Mouse (Mus musculus) lung, embryonic 14.5 days (tissue): ENCODE measurements at regions not wholly inside any gene's neighbourhood (a gene's known extent, or its start where the extent isn't known, plus 50 kb on each side); places are given as distances from the start of the nearest gene placed in this dataset.
A peak's percentile ranks its signal among the peaks of the same experiment; 100 is the strongest.

Source experiments
- ATAC-seq: fragments of 200-750 bp; cut with Nextera tagmentation; 2 replicates; pipeline ENCODE4 v1.8.0; 2017; ENCODE audit warnings: mild to moderate bottlenecking, moderate TSS enrichment, moderate library complexity; ENCODE audit not compliant: insufficient read depth
- DNase-seq: peaks from one replicate; pipeline ENCODE4 v3.0.0-alpha.2; 2015
- H3K27ac ChIP-seq: fragments of 300-500 bp; sonication (generic); 2 replicates; pipeline ENCODE4 v1.5.1; 2014; ENCODE audit warnings: low read depth, mild to moderate bottlenecking, moderate library complexity
- H3K27me3 ChIP-seq: fragments of 300-500 bp; sonication (generic); 2 replicates; pipeline ENCODE4 v1.6.1; 2014; ENCODE audit warnings: low read length, control low read depth; ENCODE audit not compliant: insufficient read depth
- H3K36me3 ChIP-seq: fragments of 300-500 bp; sonication (generic); 2 replicates; pipeline ENCODE4 v1.6.1; 2014; ENCODE audit warnings: control low read depth; ENCODE audit not compliant: insufficient read depth
- H3K4me1 ChIP-seq: fragments of 300-500 bp; sonication (generic); 2 replicates; pipeline ENCODE4 v1.6.1; 2014; ENCODE audit warnings: antibody characterized with exemption, control low read depth; ENCODE audit not compliant: insufficient read depth
- H3K4me2 ChIP-seq: fragments of 300-500 bp; sonication (generic); 2 replicates; pipeline ENCODE4 v1.6.1; 2014; ENCODE audit warnings: mild to moderate bottlenecking
- H3K4me3 ChIP-seq: fragments of 300-500 bp; sonication (generic); 2 replicates; pipeline ENCODE4 v1.5.1; 2014; ENCODE audit warnings: low read depth, low read length
- H3K9ac ChIP-seq: fragments of 300-500 bp; sonication (generic); 2 replicates; pipeline ENCODE4 v1.6.1; 2014
- H3K9me3 ChIP-seq: fragments of 300-500 bp; sonication (generic); 2 replicates; pipeline ENCODE4 v1.6.1; 2016; ENCODE audit warnings: low read depth, low read length, control low read depth
- CTCF ChIP-seq: IDR thresholded peaks from 2 replicates; pipeline ENCODE4 v1.5.1; 2016; ENCODE audit warnings: antibody characterized with exemption, low read depth
- WGBS: fragments of 180-500 bp; shearing (Covaris S2); extraction: QIAGEN DNeasy Blood & Tissue Kit; methylation state at CpG from one replicate; pipeline ENCODE4 v1.1.7; 2014; 5-methylcytosine and 5-hydroxymethylcytosine counted together

- Histone ChIP-seq H3K4me1 (no peaks in the 10 kb centered on the region), H3K4me3 (no peak overlapping the region), H3K9me3 (no peaks in the 10 kb centered on the region), H3K27me3 (no peaks in the 10 kb centered on the region), H3K36me3 (no peaks in the 10 kb centered on the region), H3K4me2 (no peak overlapping the region), H3K9ac (no peak overlapping the region), H3K27ac (no peak overlapping the region)
- 65% methylated on average over 10 of the region's 10 CpGs for WGBS
- DNase-seq (no peak), ATAC-seq (no peak)
- TF ChIP-seq CTCF = no peak
Observed at GRCm38 (mm10) chr9:98695035-98695434, 93.6 kb upstream of the Mrps22 start.

DNA sequence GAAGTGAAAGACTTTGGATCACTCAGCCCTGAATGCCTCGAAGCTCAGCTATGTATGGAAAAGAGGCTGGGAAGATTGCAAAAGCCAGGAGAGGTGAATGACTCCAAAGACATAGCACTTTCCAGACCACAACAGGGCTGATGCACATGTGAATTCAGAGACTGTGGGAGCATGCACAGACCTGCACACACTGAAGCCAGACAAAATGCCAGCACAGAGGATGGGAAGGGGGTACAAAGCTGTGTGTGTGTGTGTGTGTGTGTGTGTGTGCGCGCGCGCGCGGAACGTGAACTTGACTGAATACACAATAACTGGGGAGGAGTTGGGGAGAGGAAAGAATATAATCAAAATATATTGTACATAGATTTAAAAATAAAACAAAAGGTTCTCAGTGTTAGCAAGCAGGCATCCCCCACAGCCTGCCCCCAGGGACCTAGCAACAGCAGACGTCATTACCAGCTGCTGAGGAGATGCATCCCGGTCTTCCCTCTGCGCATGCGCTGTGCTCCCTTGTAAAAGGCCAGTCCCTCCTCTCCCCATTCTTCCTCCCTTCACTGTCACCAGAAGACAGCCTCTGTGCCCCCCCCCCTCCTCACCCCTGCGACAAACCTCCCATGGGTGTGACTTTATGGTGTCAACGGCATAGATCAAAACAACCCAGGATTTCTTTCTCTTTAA, 89.5 kb upstream of the Mrps22 start:
- H3K36me3 ChIP-seq = no peaks in the 10 kb centered on the region
- H3K27ac ChIP-seq = no peak overlapping the region
- no peak overlapping the region for H3K4me3 ChIP-seq
- no peaks in the 10 kb centered on the region for H3K4me1 ChIP-seq
- no peak for ATAC-seq
- DNase-seq = peak; percentile 61
- no peak for TF ChIP-seq CTCF
- H3K27me3 ChIP-seq = no peaks in the 10 kb centered on the region
- H3K9ac ChIP-seq = no peak overlapping the region
- 73% methylated on average over 14 of the region's 14 CpGs for WGBS
- H3K9me3 ChIP-seq = no peaks in the 10 kb centered on the region
- no peak overlapping the region for H3K4me2 ChIP-seq

- ATAC-seq (no peak), DNase-seq (no peak)
- Histone ChIP-seq H3K27me3 (no peaks in the 10 kb centered on the region), H3K4me2 (no peak overlapping the region), H3K9me3 (no peaks in the 10 kb centered on the region), H3K4me1 (no peaks in the 10 kb centered on the region), H3K27ac (no peak overlapping the region), H3K36me3 (no peaks in the 10 kb centered on the region), H3K9ac (no peak overlapping the region), H3K4me3 (no peak overlapping the region)
- 53% methylated on average over 7 of the region's 7 CpGs for WGBS
- no peak for TF ChIP-seq CTCF
Observed at GRCm38 (mm10) chr9:98685548-98685947, 84.1 kb upstream of the Mrps22 start.

DNA sequence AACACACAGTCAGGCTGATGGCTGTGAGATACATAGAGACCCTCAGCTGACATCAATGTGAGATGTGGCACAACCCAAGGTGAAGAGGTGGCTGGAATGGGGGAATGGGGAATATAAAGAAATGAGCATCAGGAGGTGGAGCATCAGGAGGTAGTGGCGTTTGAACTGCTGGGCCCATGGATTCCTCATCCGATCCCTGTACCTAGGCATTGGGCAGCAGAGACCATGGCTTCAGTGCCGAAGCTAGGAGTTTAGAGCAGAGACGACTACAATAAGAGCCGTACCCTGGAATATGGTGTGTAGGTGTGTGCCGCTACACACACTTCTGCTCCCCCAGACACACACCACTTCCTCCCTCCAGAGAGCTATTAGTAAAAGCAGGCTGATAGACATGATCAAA, 82.9 kb upstream of the Mrps22 start:
- WGBS = 91% methylated on average over 6 of the region's 6 CpGs
- Histone ChIP-seq H3K27me3 (no peaks in the 10 kb centered on the region), H3K4me3 (no peak overlapping the region), H3K4me2 (no peak overlapping the region), H3K9ac (no peak overlapping the region), H3K27ac (no peak overlapping the region), H3K4me1 (no peaks in the 10 kb centered on the region), H3K36me3 (no peaks in the 10 kb centered on the region), H3K9me3 (no peaks in the 10 kb centered on the region)
- ATAC-seq (no peak), DNase-seq (no peak)
- TF ChIP-seq CTCF = no peak

DNA sequence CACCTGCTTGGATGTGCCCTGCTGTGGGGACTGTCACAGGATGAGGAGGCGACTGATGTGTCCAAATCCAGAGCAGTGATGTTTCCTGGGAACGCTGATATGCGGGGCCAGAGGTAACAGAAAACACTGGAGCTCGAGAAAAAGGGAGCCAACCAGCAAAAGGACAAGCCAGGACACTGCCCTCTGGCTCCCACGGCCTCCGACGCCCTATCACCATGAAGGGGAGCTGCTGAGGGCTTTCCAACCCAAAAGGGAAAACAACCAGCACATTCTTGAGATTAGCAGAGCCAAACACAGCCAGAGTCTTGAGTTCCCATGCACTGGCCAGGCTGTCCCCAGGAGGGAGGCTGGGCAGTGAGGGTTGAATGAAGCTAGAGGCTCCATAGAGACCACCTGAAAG, 74.2 kb upstream of the Mrps22 start:
- WGBS = 64% methylated on average over 7 of the region's 7 CpGs
- no peaks in the 10 kb centered on the region for H3K9me3 ChIP-seq
- no peak for ATAC-seq
- no peak for DNase-seq
- H3K4me3 ChIP-seq = no peak overlapping the region
- no peaks in the 10 kb centered on the region for H3K27me3 ChIP-seq
- no peaks in the 10 kb centered on the region for H3K36me3 ChIP-seq
- no peaks in the 10 kb centered on the region for H3K4me1 ChIP-seq
- no peak for TF ChIP-seq CTCF
- no peak overlapping the region for H3K27ac ChIP-seq
- no peak overlapping the region for H3K4me2 ChIP-seq
- H3K9ac ChIP-seq = no peak overlapping the region

GRCm38 (mm10) chr9:98673461-98674114, 72.1 kb upstream of the Mrps22 start:
- Histone ChIP-seq H3K27me3 (no peaks in the 10 kb centered on the region), H3K36me3 (no peaks in the 10 kb centered on the region), H3K27ac (no peak overlapping the region), H3K9ac (no peak overlapping the region), H3K4me3 (no peak overlapping the region), H3K4me2 (no peak overlapping the region), H3K9me3 (no peaks in the 10 kb centered on the region), H3K4me1 (no peaks in the 10 kb centered on the region)
- TF ChIP-seq CTCF = no peak
- ATAC-seq (no peak), DNase-seq (no peak)
- WGBS = 73% methylated on average over 13 of the region's 13 CpGs

- 36% methylated on average over 9 of the region's 9 CpGs for WGBS
- H3K4me3 ChIP-seq = no peak overlapping the region
- H3K27me3 ChIP-seq = no peaks in the 10 kb centered on the region
- H3K4me2 ChIP-seq = no peak overlapping the region
- no peaks in the 10 kb centered on the region for H3K4me1 ChIP-seq
- no peaks in the 10 kb centered on the region for H3K9me3 ChIP-seq
- DNase-seq (no peak), ATAC-seq (no peak)
- no peak overlapping the region for H3K9ac ChIP-seq
- no peaks in the 10 kb centered on the region for H3K36me3 ChIP-seq
- H3K27ac ChIP-seq = no peak overlapping the region
- no peak for TF ChIP-seq CTCF
Observed at GRCm38 (mm10) chr9:98672361-98672760, 70.9 kb upstream of the Mrps22 start.
